Mouse (Mus musculus) urinary bladder, postnatal 0 days (tissue): ENCODE results near the gene Ttyh3. TPM values are rescaled to one million over a fixed set of nuclear protein-coding genes. Genes with fewer than 3 reads are reported as not detected.

Experiments used
- polyA plus RNA-seq: library from polyadenylated mRNA; unstranded; fragments of >200 nt; fragmentation: Nextera tagmentation; extraction: Ambion mirVana; gene quantifications from 2 replicates; pipeline ENCODE4 v1.2.1, GENCODE M21; 2015

Gene Ttyh3
- 9.3 and 10.2 TPM in 2 replicates for polyA plus RNA-seq

GRCm38 (mm10) chr5:140648519-140649100, at the start of gene Ttyh3:
Gene Ttyh3, minus strand, starts transcription at chr5:140649031.

GRCm38 (mm10) chr5:140607001-140607835, 41.6 kb downstream of the Ttyh3 start, which contains the start of gene Lfng:
Gene Lfng, plus strand, starts transcription at chr5:140607320.

Other genes with a start within 250 kb of the Ttyh3 start
- 59.5 and 66.4 TPM in 2 replicates for gene Eif3b, start 229.7 kb downstream of the Ttyh3 start, polyA plus RNA-seq
- 0.18 and 0.21 TPM in 2 replicates for gene Gm4869, start 203.4 kb downstream of the Ttyh3 start, polyA plus RNA-seq
- gene Chst12, start 143.5 kb downstream of the Ttyh3 start, polyA plus RNA-seq: 88.0 and 102 TPM in 2 replicates
- not detected in 2 replicates for gene Grifin, start 84.0 kb downstream of the Ttyh3 start, polyA plus RNA-seq
- gene Lfng, start 41.7 kb downstream of the Ttyh3 start, polyA plus RNA-seq: 12.0 and 13.2 TPM in 2 replicates
- gene Iqce, start 53.3 kb upstream of the Ttyh3 start, polyA plus RNA-seq: 8.2 and 8.8 TPM in 2 replicates
- 10.0 and 12.9 TPM in 2 replicates for gene Brat1, start 56.0 kb upstream of the Ttyh3 start, polyA plus RNA-seq
- gene Amz1, start 75.1 kb upstream of the Ttyh3 start, polyA plus RNA-seq: 0.56 and 0.61 TPM in 2 replicates
- 19.0 and 24.4 TPM in 2 replicates for gene Gna12, start 181.4 kb upstream of the Ttyh3 start, polyA plus RNA-seq